Mouse (Mus musculus): ENCODE results near the gene Ptpn14. TPM values are rescaled to one million over a fixed set of nuclear protein-coding genes. Genes with fewer than 3 reads are reported as not detected.

The Ptpn14 gene
- polyA plus RNA-seq, 1 experiment: 6.8 TPM

DNA sequence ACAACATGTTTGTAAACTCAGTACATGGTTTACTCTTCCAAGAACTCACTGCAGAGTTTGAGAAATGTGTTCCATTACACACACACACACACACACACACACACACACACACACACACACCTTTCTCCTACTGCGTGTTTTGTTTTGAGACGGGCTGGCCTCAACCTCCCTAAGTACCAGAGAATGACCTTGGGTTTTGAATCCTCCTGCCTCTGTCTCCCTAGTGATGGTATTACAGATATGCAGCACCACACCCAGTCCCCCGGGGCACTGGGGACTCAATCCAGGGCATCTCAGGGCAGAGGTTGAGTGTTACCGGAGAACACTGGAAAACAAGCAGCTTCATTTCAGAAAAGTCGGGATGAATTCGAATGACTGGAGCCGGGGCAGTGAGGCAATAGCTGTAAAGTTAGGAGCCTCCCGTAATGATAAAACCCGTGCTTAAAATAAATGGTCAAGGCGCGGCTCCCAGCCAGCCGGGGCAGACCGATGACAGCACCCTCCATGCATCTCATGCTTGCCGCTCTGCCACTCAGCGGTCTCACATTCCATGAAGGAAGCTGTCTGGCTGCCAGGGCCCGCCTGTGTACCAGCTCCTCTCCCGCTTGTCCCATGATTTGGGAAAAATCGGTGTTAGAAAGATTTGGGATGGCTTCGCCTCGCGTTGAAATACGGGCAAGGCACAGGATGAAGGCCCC lies 196.0 kb downstream of the Ptpn14 start:
- DNase-seq (ENCODE audit: extremely low spot score in 1 of 2, low spot score in 1 of 2): no peak

DNA sequence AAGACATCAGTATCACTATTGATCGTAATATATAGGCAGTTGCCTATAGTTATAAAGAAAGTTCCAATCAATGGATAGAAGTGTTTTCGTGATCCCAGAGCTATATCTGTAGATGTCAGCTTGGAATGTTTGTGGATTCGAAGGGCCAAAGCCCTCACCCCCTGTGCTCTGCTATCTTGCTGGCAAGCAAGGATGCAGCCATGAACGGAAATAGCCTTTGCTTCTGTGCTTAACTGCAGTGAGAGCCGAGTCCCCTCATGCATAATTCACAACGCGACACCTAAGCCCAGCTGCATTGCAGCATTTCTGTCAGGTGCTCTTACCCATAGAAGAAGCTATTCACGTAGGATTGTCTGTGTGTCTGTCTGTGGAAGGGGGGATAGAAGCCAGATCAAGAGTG lies 198.2 kb downstream of the Ptpn14 start:
- DNase-seq (ENCODE audit: extremely low spot score in 1 of 2, low spot score in 1 of 2): no peak

Other genes starting within 250 kb of the Ptpn14 start
- 0.23 and 0.24 TPM in 2 replicates for gene Cenpf, start 40.2 kb upstream of the Ptpn14 start, polyA plus RNA-seq (2012; rRNA removed)
- gene Smyd2, start 194.1 kb downstream of the Ptpn14 start, polyA plus RNA-seq (2012; rRNA removed): 131 and 155 TPM in 2 replicates